Comparison of ENCODE assay signal across 12 mouse cellular contexts in genomic region chr3:102445567-102445966, GRCm38 (mm10). TPM values are rescaled to one million over a fixed set of nuclear protein-coding genes. Genes with fewer than 3 reads are reported as not detected.
A peak's percentile ranks its signal among the peaks of the same experiment; 100 is the strongest.
DNase-seq lines count a peak whose midpoint lies in the region; ATAC-seq lines count a peak whose summit lies in the region.
"Had no signal": no experiment of that assay in that cellular context is flagged by ENCODE, and none has a peak within 500 bp of the region (broad histone marks: within the 10 kb centered on the region; RNA-seq: fewer than 3 reads in every experiment).

No protein-coding gene starts in this region.

- 59% methylated on average over 3 of the region's 3 CpGs for WGBS in intestine, embryonic 16.5 days
- WGBS in intestine, embryonic 15.5 days: 43% methylated on average over 3 of the region's 3 CpGs
- 95% methylated on average over 3 of the region's 3 CpGs for WGBS in embryonic facial prominence, embryonic 10.5 days

- ATAC-seq in intestine, embryonic 16.5 days: peak; percentile 53; the same call in 1 of the 2 replicates
- ATAC-seq in intestine, embryonic 15.5 days: no peak
- ATAC-seq in erythroid progenitor cell, adult 5-6 weeks (replicated peaks; ENCODE audit: low FRiP score, poor library complexity, severe bottlenecking): no peak

- H3K36me3 ChIP-seq in intestine, embryonic 16.5 days (ENCODE audit: control insufficient read depth, insufficient read depth, low read length): no peaks in the 10 kb centered on the region
- no peaks in the 10 kb centered on the region for H3K36me3 ChIP-seq in intestine, embryonic 15.5 days
- no peaks in the 10 kb centered on the region for H3K36me3 ChIP-seq in embryonic facial prominence, embryonic 10.5 days (replicated peaks)

- no peaks in the 10 kb centered on the region for H3K27me3 ChIP-seq in intestine, embryonic 16.5 days (replicated peaks; ENCODE audit: control insufficient read depth, insufficient read depth, low read length)
- no peaks in the 10 kb centered on the region for H3K27me3 ChIP-seq in intestine, embryonic 15.5 days (replicated peaks)
- no peaks in the 10 kb centered on the region for H3K27me3 ChIP-seq in embryonic facial prominence, embryonic 10.5 days (replicated peaks; ENCODE audit: low read depth, poor library complexity, severe bottlenecking)
- H3K27me3 ChIP-seq: CH12.LX had no signal

- H3K4me3 ChIP-seq in intestine, embryonic 16.5 days (ENCODE audit: low read length): no peak overlapping the region
- no peak overlapping the region for H3K4me3 ChIP-seq in intestine, embryonic 15.5 days (replicated peaks)
- no peak overlapping the region for H3K4me3 ChIP-seq in embryonic facial prominence, embryonic 10.5 days
- H3K4me3 ChIP-seq: erythroblast, embryonic 14.5 days had no signal

- no peaks in the 10 kb centered on the region for H3K9me3 ChIP-seq in intestine, embryonic 16.5 days (ENCODE audit: control insufficient read depth, low read length)
- H3K9me3 ChIP-seq in intestine, embryonic 15.5 days: no peaks in the 10 kb centered on the region
- no peaks in the 10 kb centered on the region for H3K9me3 ChIP-seq in embryonic facial prominence, embryonic 10.5 days

- peak; percentile 29 to 49 for DNase-seq in gastrocnemius, adult 8-10 months (ENCODE audit: low spot score in 2 of 2)
- peak; percentile 48 to 54 for DNase-seq in kidney, adult 8-10 months
- peak; percentile 43 for DNase-seq in ovary, postnatal 10 days (ENCODE audit: low spot score)
- DNase-seq in embryonic facial prominence, embryonic 10.5 days (ENCODE audit: low spot score): no peak
- no peak for DNase-seq in thymus, adult 18-20 months
- DNase-seq: cerebellum, postnatal 25 days had no signal

- no peaks in the 10 kb centered on the region for H3K4me1 ChIP-seq in intestine, embryonic 16.5 days (ENCODE audit: control insufficient read depth, insufficient read depth, low read length)
- H3K4me1 ChIP-seq in intestine, embryonic 15.5 days (replicated peaks): no peaks in the 10 kb centered on the region; the same call in 1 of the 2 replicates
- H3K4me1 ChIP-seq in embryonic facial prominence, embryonic 10.5 days: no peaks in the 10 kb centered on the region

- peak overlapping the region; percentile 10; the same call in 1 of the 2 replicates for H3K27ac ChIP-seq in intestine, embryonic 16.5 days (ENCODE audit: low read length)
- H3K27ac ChIP-seq in intestine, embryonic 15.5 days: no peak overlapping the region
- H3K27ac ChIP-seq in embryonic facial prominence, embryonic 10.5 days (replicated peaks): no peak overlapping the region
- H3K27ac ChIP-seq: liver, embryonic 14.5 days had no signal

- no peak overlapping the region for H3K9ac ChIP-seq in intestine, embryonic 16.5 days (ENCODE audit: low read depth, low read length)
- H3K9ac ChIP-seq in intestine, embryonic 15.5 days: no peak overlapping the region
- H3K9ac ChIP-seq: liver, embryonic 14.5 days had no signal

- no peak overlapping the region for H3K4me2 ChIP-seq in intestine, embryonic 16.5 days (ENCODE audit: low read depth, low read length)
- no peak overlapping the region for H3K4me2 ChIP-seq in intestine, embryonic 15.5 days (replicated peaks)

RNA-seq across cellular contexts. Expression of gene Ngf, which starts 24.2 kb away (rescaled TPM):
- polyA plus RNA-seq in intestine, embryonic 16.5 days (2015; fragmentation: Nextera tagmentation; extraction: Ambion mirVana): 3.1 and 3.5 TPM in 2 replicates
- polyA plus RNA-seq in intestine, embryonic 15.5 days (2015; fragmentation: Nextera tagmentation; extraction: Ambion mirVana): 4.5 TPM in 2 replicates
- total RNA-seq in gastrocnemius, adult 8-10 months (2022): under 1 TPM; 0.39 to 0.85 (median 0.68) TPM
- not detected in 2 replicates for total RNA-seq in erythroid progenitor cell, adult 5-6 weeks (2015; ENCODE audit: low replicate concordance)
- total RNA-seq in erythroid progenitor cell, adult 5-6 weeks (2017; ENCODE audit: low replicate concordance): not detected in 2 replicates
- polyA plus RNA-seq in embryonic facial prominence, embryonic 10.5 days (2016; fragmentation: Nextera tagmentation; extraction: Ambion mirVana): 1.4 and 2.3 TPM in 2 replicates
- total RNA-seq: CH12.LX had no signal
- polyA plus RNA-seq: erythroblast, embryonic 14.5 days had no signal

Comparison
In these comparisons a context has a peak if more than half of its experiments do, and no peak if none do; other contexts are left out.
1. DNase-seq: peak in gastrocnemius, adult 8-10 months (2 of 2), kidney, adult 8-10 months (2 of 2) and ovary, postnatal 10 days (single experiment); none in embryonic facial prominence, embryonic 10.5 days (single experiment) and thymus, adult 18-20 months (0 of 2).